Mouse (Mus musculus) cerebellum, adult 2 months (tissue): ENCODE data around the gene Sidt1.

ENCODE experiments used
- CTCF ChIP-seq: fragments of 200-500 bp; IDR thresholded peaks from 2 replicates; pipeline ENCODE4 v1.5.1; 2011; ENCODE audit warnings: low read depth, mild to moderate bottlenecking, control low read depth, low read length, moderate library complexity, borderline replicate concordance; ENCODE audit not compliant: insufficient read depth
- POLR2A ChIP-seq: fragments of 200-500 bp; IDR thresholded peaks from 2 replicates; pipeline ENCODE4 v1.6.1; 2011; ENCODE audit warnings: low read length, control low read depth, borderline replicate concordance; ENCODE audit not compliant: insufficient read depth

- no peak for TF ChIP-seq POLR2A
- no peak for TF ChIP-seq CTCF
These were observed 117.5 kb downstream of the Sidt1 start for GRCm38 (mm10) chr16:44215513-44215912.
